In the genomic region with DNA sequence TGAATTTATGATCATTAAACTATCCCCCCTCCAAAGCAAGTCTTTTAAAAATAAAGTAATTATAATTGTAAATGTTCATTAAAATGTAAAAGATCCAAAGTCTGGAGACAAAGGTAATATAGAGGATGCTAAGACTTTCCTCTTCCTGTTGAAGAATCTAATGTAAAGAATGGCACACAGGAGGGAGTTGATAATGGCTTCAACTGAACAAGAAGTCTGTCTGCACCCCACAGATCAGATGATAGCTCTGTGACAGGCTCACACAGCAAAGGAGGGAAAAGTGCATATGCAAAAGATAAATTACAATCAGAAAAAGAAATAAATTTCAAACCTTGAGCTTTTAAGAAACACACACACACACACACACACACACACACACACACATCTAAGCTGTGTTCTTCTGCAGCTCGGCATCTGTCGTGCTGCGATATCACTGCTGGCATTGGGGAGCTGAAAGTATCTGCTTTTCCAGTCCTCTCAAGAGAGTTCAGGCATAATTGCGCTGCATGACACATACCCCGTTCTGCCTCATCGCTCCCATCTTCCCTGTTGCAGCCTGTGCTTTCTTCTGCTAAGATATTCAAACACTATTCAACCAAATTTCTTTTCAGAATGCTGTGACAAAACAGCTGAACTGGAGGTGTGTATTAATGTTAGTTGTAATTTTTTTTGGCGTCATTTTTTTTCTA, we compare ENCODE assay signal across 12 mouse cellular contexts.
DNase-seq lines count a peak whose midpoint lies in the region; ATAC-seq and TF ChIP-seq lines count a peak whose summit lies in the region.
"Had no signal": no experiment of that assay in that cellular context is flagged by ENCODE, and none has a peak within 500 bp of the region (broad histone marks: within the 10 kb centered on the region; RNA-seq: fewer than 3 reads in every experiment).

No protein-coding gene starts in this region.

- no peak for TF ChIP-seq CTCF in layer of hippocampus, adult 2 months (conservative IDR thresholded peaks at IDR 0.05)

- H3K27me3 ChIP-seq in forebrain, embryonic 14.5 days (replicated peaks; ENCODE audit: control insufficient read depth, insufficient read depth, low read length): no peaks in the 10 kb centered on the region
- no peaks in the 10 kb centered on the region for H3K27me3 ChIP-seq in midbrain, embryonic 15.5 days (replicated peaks)
- H3K27me3 ChIP-seq: heart, embryonic 15.5 days had no signal

- H3K4me3 ChIP-seq in forebrain, embryonic 14.5 days (ENCODE audit: low read depth, low read length): no peak overlapping the region
- H3K4me3 ChIP-seq in layer of hippocampus, adult 2 months: no peak overlapping the region
- no peak overlapping the region for H3K4me3 ChIP-seq in midbrain, embryonic 15.5 days
- H3K4me3 ChIP-seq: heart, embryonic 15.5 days had no signal

- no peaks in the 10 kb centered on the region for H3K9me3 ChIP-seq in forebrain, embryonic 14.5 days (replicated peaks; ENCODE audit: control insufficient read depth, low read length)
- H3K9me3 ChIP-seq in midbrain, embryonic 15.5 days: no peaks in the 10 kb centered on the region
- H3K9me3 ChIP-seq: heart, embryonic 15.5 days had no signal

- ATAC-seq in forebrain, embryonic 14.5 days: peak; percentile 27; the same call in 1 of the 2 replicates
- ATAC-seq in midbrain, embryonic 15.5 days (replicated peaks): peak; percentile 71
- ATAC-seq: activated CD4-positive, CD25-positive, alpha-beta regulatory T cell, adult 4 months; intestine, postnatal 0 days had no signal

- no peak overlapping the region for H3K4me2 ChIP-seq in forebrain, embryonic 14.5 days (ENCODE audit: low read length)
- no peak overlapping the region for H3K4me2 ChIP-seq in midbrain, embryonic 15.5 days
- H3K4me2 ChIP-seq: heart, embryonic 15.5 days had no signal

- H3K4me1 ChIP-seq in forebrain, embryonic 14.5 days (ENCODE audit: control insufficient read depth, insufficient read depth, low read length): no peaks in the 10 kb centered on the region
- peaks cover 6% of the 10 kb centered on the region for H3K4me1 ChIP-seq in midbrain, embryonic 15.5 days
- H3K4me1 ChIP-seq: heart, embryonic 15.5 days had no signal

- no peaks in the 10 kb centered on the region for H3K36me3 ChIP-seq in forebrain, embryonic 14.5 days (ENCODE audit: control insufficient read depth, insufficient read depth, low read length)
- no peaks in the 10 kb centered on the region for H3K36me3 ChIP-seq in midbrain, embryonic 15.5 days (replicated peaks)
- H3K36me3 ChIP-seq: heart, embryonic 15.5 days had no signal

- WGBS in forebrain, embryonic 14.5 days: 80% methylated on average over 7 of the region's 7 CpGs
- WGBS in midbrain, embryonic 15.5 days: 42% methylated on average over 7 of the region's 7 CpGs

- no peak overlapping the region for H3K9ac ChIP-seq in forebrain, embryonic 14.5 days (ENCODE audit: low read length)
- no peak overlapping the region for H3K9ac ChIP-seq in midbrain, embryonic 15.5 days
- H3K9ac ChIP-seq: heart, embryonic 15.5 days; liver, embryonic 14.5 days had no signal

- DNase-seq in Muller cell, postnatal 12 days (ENCODE audit: inconsistent ontology term): peak; percentile 30
- peak; percentile 35 for DNase-seq in forebrain, embryonic 14.5 days (ENCODE audit: low spot score)
- peak; percentile 48 to 62 for DNase-seq in layer of hippocampus, adult 2 months (ENCODE audit: low spot score in 2 of 2)
- DNase-seq in kidney, postnatal 10 days: no peak
- no peak for DNase-seq in kidney, adult 9 months
- DNase-seq in cerebellum, adult 18-20 months: no peak
- no peak for DNase-seq in urinary bladder, adult 2 months (ENCODE audit: low spot score)

- H3K27ac ChIP-seq in forebrain, embryonic 14.5 days (ENCODE audit: low read depth, low read length): no peak overlapping the region
- peak overlapping the region; percentile 40 for H3K27ac ChIP-seq in layer of hippocampus, adult 2 months
- H3K27ac ChIP-seq in midbrain, embryonic 15.5 days: 0 out of 2 replicates have a peak overlapping the region, but pooled peaks have one; percentile 15
- H3K27ac ChIP-seq: heart, embryonic 15.5 days; liver, embryonic 14.5 days had no signal

Comparison
In these comparisons a context has a peak if more than half of its experiments do, and no peak if none do; other contexts are left out.
1. DNase-seq: peak in Muller cell, postnatal 12 days (single experiment), forebrain, embryonic 14.5 days (single experiment) and layer of hippocampus, adult 2 months (2 of 2); none in kidney, postnatal 10 days (single experiment), kidney, adult 9 months (single experiment), cerebellum, adult 18-20 months (0 of 2) and urinary bladder, adult 2 months (single experiment).